Mouse (Mus musculus): ENCODE measurements at regions not wholly inside any gene's neighbourhood (a gene's known extent, or its start where the extent isn't known, plus 50 kb on each side); places are given as distances from the start of the nearest gene placed in this dataset.

DNA sequence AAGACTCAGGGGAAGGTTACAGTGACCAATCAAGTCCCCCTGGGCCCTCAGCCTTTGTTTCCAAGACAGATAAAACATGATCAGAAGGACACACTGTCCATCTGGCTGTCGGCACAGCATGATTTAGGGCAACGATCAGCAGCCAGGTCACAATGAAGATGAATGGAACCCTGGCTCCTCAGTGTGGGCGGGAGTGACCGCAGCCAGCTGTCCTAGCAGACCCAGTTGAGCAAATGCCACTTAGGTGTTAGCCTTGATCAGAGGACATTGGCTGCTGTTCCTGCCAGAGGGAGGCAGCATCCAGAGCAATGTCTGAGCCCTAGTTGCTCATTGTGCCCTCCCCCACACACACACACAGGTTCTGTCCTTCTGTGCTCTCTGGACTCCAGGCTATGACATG is 197.3 kb downstream of the Cryba4 start:
- Histone ChIP-seq H3K27me3 (replicated peaks; ENCODE audit: control insufficient read depth, insufficient read depth, low read length) (no peaks in the 10 kb centered on the region), H3K4me2 (ENCODE audit: low read depth, low read length) (no peak overlapping the region), H3K9ac (ENCODE audit: low read depth, low read length) (no peak overlapping the region), H3K36me3 (ENCODE audit: control insufficient read depth, insufficient read depth, low read length) (no peaks in the 10 kb centered on the region), H3K4me3 (ENCODE audit: low read depth, low read length) (no peak overlapping the region), H3K27ac (replicated peaks; ENCODE audit: low read depth, low read length) (no peak overlapping the region), H3K9me3 (ENCODE audit: control insufficient read depth, low read length) (no peaks in the 10 kb centered on the region), H3K4me1 (ENCODE audit: control insufficient read depth, insufficient read depth, low read length) (no peaks in the 10 kb centered on the region)
- no peak for ATAC-seq (ENCODE audit: low read depth)
- no peak for DNase-seq (ENCODE audit: low spot score)
- 65% methylated on average over 3 of the region's 4 CpGs for WGBS

DNA sequence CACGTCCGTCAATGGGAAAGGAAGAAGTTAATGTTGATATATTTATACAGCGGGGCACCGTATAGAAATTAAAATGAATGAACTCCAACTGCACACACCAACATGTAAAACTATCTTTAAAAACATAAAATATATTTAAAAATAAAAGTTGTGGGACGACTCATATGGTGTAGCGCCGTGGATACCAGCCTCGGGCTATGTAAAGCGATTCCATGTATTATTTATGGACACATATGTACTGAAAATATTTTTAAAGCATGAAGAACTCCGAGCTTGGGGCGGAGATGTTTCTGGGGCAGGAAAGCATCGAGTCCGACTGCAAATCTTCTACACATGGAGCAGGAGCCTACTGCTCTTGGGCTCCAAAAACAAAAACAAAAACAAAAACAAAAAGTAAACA is 182.4 kb downstream of the Cryba4 start:
- H3K36me3 ChIP-seq (ENCODE audit: control insufficient read depth, insufficient read depth, low read length) = no peaks in the 10 kb centered on the region
- no peak for DNase-seq (ENCODE audit: low spot score)
- H3K27ac ChIP-seq (replicated peaks; ENCODE audit: low read depth, low read length) = no peak overlapping the region
- no peaks in the 10 kb centered on the region for H3K9me3 ChIP-seq (ENCODE audit: control insufficient read depth, low read length)
- no peaks in the 10 kb centered on the region for H3K27me3 ChIP-seq (replicated peaks; ENCODE audit: control insufficient read depth, insufficient read depth, low read length)
- no peak for ATAC-seq (ENCODE audit: low read depth)
- no peak overlapping the region for H3K4me3 ChIP-seq (ENCODE audit: low read depth, low read length)
- H3K9ac ChIP-seq (ENCODE audit: low read depth, low read length) = no peak overlapping the region
- 72% methylated on average over 13 of the region's 13 CpGs for WGBS
- no peak overlapping the region for H3K4me2 ChIP-seq (ENCODE audit: low read depth, low read length)
- H3K4me1 ChIP-seq (ENCODE audit: control insufficient read depth, insufficient read depth, low read length) = no peaks in the 10 kb centered on the region

GRCm38 (mm10) chr5:112072456-112072855 is 179.9 kb downstream of the Cryba4 start:
- no peaks in the 10 kb centered on the region for H3K4me1 ChIP-seq (ENCODE audit: control insufficient read depth, insufficient read depth, low read length)

DNA sequence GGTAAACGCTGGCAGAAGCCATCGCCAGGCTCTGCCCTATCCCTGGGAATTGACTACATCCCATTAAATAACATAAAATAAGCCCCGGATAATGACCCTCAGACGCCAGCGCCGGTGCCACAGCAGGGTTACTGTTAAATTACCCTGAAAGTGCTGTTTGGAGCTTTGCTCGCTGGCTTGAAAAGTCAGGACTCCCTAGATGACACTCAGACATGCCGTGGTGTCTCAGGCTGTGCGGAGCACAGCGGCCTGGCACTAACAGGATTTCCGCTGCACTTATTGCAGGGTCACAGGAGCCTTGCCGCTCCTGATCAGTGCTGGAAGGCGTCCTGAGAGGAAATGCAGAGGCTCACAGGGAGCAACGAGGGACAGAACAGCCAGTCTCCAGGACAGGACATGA is 175.2 kb downstream of the Cryba4 start:
- no peak for DNase-seq (ENCODE audit: low spot score)
- H3K36me3 ChIP-seq (ENCODE audit: control insufficient read depth, insufficient read depth, low read length) = no peaks in the 10 kb centered on the region
- no peak overlapping the region for H3K4me2 ChIP-seq (ENCODE audit: low read depth, low read length)
- no peaks in the 10 kb centered on the region for H3K27me3 ChIP-seq (replicated peaks; ENCODE audit: control insufficient read depth, insufficient read depth, low read length)
- no peak overlapping the region for H3K27ac ChIP-seq (replicated peaks; ENCODE audit: low read depth, low read length)
- H3K4me3 ChIP-seq (ENCODE audit: low read depth, low read length) = no peak overlapping the region
- no peaks in the 10 kb centered on the region for H3K4me1 ChIP-seq (ENCODE audit: control insufficient read depth, insufficient read depth, low read length)
- 57% methylated on average over 13 of the region's 14 CpGs for WGBS
- no peak for ATAC-seq (ENCODE audit: low read depth)
- H3K9me3 ChIP-seq (ENCODE audit: control insufficient read depth, low read length) = peaks cover 4% of the 10 kb centered on the region; the same call in 1 of the 2 replicates
- H3K9ac ChIP-seq (ENCODE audit: low read depth, low read length) = no peak overlapping the region

More at GRCm38 (mm10) chr5:112072456-112072855, 179.9 kb downstream of the Cryba4 start:
- DNase-seq (ENCODE audit: low spot score) (no peak), ATAC-seq (ENCODE audit: low read depth) (no peak)
- no peak overlapping the region for H3K9ac ChIP-seq (ENCODE audit: low read depth, low read length)
- no peak overlapping the region for H3K27ac ChIP-seq (replicated peaks; ENCODE audit: low read depth, low read length)
- no peaks in the 10 kb centered on the region for H3K9me3 ChIP-seq (ENCODE audit: control insufficient read depth, low read length)
- H3K27me3 ChIP-seq (replicated peaks; ENCODE audit: control insufficient read depth, insufficient read depth, low read length) = no peaks in the 10 kb centered on the region
- WGBS = 65% methylated on average over 4 of the region's 4 CpGs
- H3K36me3 ChIP-seq (ENCODE audit: control insufficient read depth, insufficient read depth, low read length) = no peaks in the 10 kb centered on the region
- H3K4me2 ChIP-seq (ENCODE audit: low read depth, low read length) = no peak overlapping the region
- no peak overlapping the region for H3K4me3 ChIP-seq (ENCODE audit: low read depth, low read length)

DNA sequence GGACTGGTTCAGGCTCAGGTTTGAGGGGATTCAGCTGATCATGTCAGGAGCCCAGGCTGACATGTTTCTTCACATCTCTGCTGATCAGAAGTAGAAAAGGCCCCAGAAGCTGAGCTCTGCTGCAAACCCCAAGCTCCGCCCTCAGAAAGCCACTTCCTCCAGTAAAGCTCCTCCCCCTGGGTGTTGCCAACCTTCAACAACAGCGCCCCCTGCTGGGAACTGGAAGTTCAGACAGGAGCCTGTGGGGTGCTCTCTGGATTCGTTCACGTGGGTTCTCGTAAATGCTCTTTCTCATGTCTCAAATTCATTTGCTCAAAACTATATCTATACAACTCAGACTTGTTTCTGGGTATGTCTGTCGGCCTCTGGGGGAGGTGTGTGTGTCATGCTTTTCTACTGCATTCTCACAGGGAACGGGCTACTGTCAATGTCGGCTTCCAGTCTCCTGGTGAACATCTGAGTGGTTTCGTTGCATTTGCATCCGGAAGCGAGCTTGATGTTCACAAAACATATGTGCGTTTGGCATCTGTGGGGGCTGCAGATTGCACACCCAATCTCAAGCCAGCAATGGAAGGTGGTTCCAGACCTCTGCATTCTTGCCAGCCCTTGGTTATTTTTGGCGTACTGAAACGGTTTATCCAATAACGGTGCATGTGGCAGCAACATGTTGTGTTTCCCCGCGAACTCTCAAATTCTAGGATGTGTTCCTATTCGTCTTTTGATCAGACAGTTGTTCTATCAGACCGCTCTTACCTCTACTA is 174.3 kb downstream of the Cryba4 start:
- no peak overlapping the region for H3K4me2 ChIP-seq (ENCODE audit: low read depth, low read length)
- H3K9ac ChIP-seq (ENCODE audit: low read depth, low read length) = no peak overlapping the region
- H3K4me1 ChIP-seq (ENCODE audit: control insufficient read depth, insufficient read depth, low read length) = no peaks in the 10 kb centered on the region
- DNase-seq (ENCODE audit: low spot score) (peak; percentile 32), ATAC-seq (ENCODE audit: low read depth) (no peak)
- no peaks in the 10 kb centered on the region for H3K36me3 ChIP-seq (ENCODE audit: control insufficient read depth, insufficient read depth, low read length)
- 77% methylated on average over 19 of the region's 19 CpGs for WGBS
- H3K27me3 ChIP-seq (replicated peaks; ENCODE audit: control insufficient read depth, insufficient read depth, low read length) = no peaks in the 10 kb centered on the region
- H3K9me3 ChIP-seq (ENCODE audit: control insufficient read depth, low read length) = peaks cover 4% of the 10 kb centered on the region; the same call in 1 of the 2 replicates
- H3K27ac ChIP-seq (replicated peaks; ENCODE audit: low read depth, low read length) = no peak overlapping the region
- no peak overlapping the region for H3K4me3 ChIP-seq (ENCODE audit: low read depth, low read length)

- Histone ChIP-seq H3K9me3 (ENCODE audit: control insufficient read depth, low read length) (peaks cover 4% of the 10 kb centered on the region; the same call in 1 of the 2 replicates), H3K36me3 (ENCODE audit: control insufficient read depth, insufficient read depth, low read length) (no peaks in the 10 kb centered on the region), H3K4me1 (ENCODE audit: control insufficient read depth, insufficient read depth, low read length) (no peaks in the 10 kb centered on the region), H3K27me3 (replicated peaks; ENCODE audit: control insufficient read depth, insufficient read depth, low read length) (no peaks in the 10 kb centered on the region), H3K9ac (ENCODE audit: low read depth, low read length) (no peak overlapping the region), H3K27ac (replicated peaks; ENCODE audit: low read depth, low read length) (no peak overlapping the region), H3K4me2 (ENCODE audit: low read depth, low read length) (no peak overlapping the region), H3K4me3 (ENCODE audit: low read depth, low read length) (no peak overlapping the region)
- DNase-seq (ENCODE audit: low spot score) (no peak), ATAC-seq (ENCODE audit: low read depth) (no peak)
- WGBS = 59% methylated on average over 6 of the region's 6 CpGs
These were observed 171.3 kb downstream of the Cryba4 start for GRCm38 (mm10) chr5:112081006-112081405.

DNA sequence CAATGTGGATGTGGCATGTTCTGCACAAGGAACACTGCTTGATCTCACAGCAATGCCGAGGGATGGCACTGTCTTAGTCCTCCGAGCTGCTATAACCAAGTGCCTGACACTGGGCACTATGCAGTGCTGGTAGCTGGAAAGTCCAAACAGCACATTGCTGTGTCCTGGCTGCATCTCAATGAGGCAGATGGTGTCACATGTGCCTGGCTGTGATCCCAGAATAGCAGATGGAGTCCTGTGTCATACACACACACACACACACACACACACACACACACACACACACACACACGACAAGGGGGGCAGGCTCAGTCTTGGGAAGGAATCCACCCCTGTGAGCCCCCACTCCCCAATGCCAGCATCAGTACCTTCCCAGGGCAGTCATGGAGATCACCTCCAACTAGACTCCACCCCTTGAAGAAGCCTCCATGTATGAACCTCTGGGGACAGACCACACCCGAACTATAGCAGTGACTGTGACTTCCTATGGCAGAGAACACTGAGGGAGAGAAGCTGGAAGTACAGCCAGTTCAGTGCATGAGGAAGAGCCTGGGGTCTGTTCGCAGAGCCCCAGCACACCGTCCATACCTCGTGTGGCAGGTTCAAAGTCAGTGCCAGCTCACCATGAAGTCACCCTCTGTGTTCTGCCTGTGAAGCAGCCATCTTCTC is 160.3 kb downstream of the Cryba4 start:
- Histone ChIP-seq H3K27ac (replicated peaks; ENCODE audit: low read depth, low read length) (no peak overlapping the region), H3K27me3 (replicated peaks; ENCODE audit: control insufficient read depth, insufficient read depth, low read length) (no peaks in the 10 kb centered on the region; the same call in 1 of the 2 replicates), H3K4me3 (ENCODE audit: low read depth, low read length) (no peak overlapping the region), H3K4me1 (ENCODE audit: control insufficient read depth, insufficient read depth, low read length) (peaks cover 9% of the 10 kb centered on the region; the same call in 1 of the 2 replicates), H3K36me3 (ENCODE audit: control insufficient read depth, insufficient read depth, low read length) (no peaks in the 10 kb centered on the region), H3K4me2 (ENCODE audit: low read depth, low read length) (no peak overlapping the region), H3K9ac (ENCODE audit: low read depth, low read length) (no peak overlapping the region), H3K9me3 (ENCODE audit: control insufficient read depth, low read length) (no peaks in the 10 kb centered on the region)
- ATAC-seq (ENCODE audit: low read depth) (no peak), DNase-seq (ENCODE audit: low spot score) (peak; percentile 61)
- 69% methylated on average over 7 of the region's 7 CpGs for WGBS

DNA sequence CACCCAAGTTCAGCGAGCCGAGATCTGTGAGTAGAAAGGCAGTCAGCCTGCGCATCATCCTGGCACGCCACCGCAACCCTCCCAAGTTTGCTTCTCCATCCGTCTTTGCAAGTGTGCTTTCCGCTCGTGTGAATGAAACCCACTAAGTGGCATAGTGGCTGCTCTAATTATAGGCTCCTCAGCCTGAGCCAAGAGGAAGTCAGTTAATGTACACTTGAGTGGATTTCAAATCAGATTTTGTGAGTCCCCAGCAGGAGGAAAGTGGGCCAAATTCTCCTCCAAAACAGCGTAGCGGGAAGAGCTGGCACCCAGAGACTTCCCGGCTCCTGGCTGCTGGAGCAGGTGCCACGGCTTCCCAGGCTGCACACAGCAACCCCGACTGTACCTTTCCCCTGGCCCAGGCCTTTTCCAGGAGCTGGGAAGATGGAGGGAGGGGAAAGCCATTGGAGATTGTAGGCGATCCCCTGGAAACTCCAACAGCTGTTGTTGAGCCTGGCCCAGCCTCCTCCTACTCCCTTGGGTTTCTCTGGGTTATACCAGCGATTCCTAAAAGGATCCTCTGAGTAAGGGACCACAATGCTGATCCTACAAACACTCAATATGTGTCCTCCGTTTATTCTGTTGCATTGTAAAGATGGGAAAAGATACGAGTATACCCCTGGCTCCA is 158.3 kb downstream of the Cryba4 start:
- no peaks in the 10 kb centered on the region; the same call in 1 of the 2 replicates for H3K27me3 ChIP-seq (replicated peaks; ENCODE audit: control insufficient read depth, insufficient read depth, low read length)
- DNase-seq (ENCODE audit: low spot score) = peak; percentile 68
- no peak overlapping the region for H3K9ac ChIP-seq (ENCODE audit: low read depth, low read length)
- H3K4me1 ChIP-seq (ENCODE audit: control insufficient read depth, insufficient read depth, low read length) = peaks cover 9% of the 10 kb centered on the region; the same call in 1 of the 2 replicates
- no peak overlapping the region for H3K4me2 ChIP-seq (ENCODE audit: low read depth, low read length)
- no peak overlapping the region for H3K4me3 ChIP-seq (ENCODE audit: low read depth, low read length)
- no peak overlapping the region for H3K27ac ChIP-seq (replicated peaks; ENCODE audit: low read depth, low read length)
- WGBS = 64% methylated on average over 17 of the region's 17 CpGs
- ATAC-seq (ENCODE audit: low read depth) = no peak; the same call in 1 of the 2 replicates
- H3K36me3 ChIP-seq (ENCODE audit: control insufficient read depth, insufficient read depth, low read length) = no peaks in the 10 kb centered on the region
- no peaks in the 10 kb centered on the region for H3K9me3 ChIP-seq (ENCODE audit: control insufficient read depth, low read length)
